Mouse (Mus musculus): Measurements from ENCODE around the gene Rps15.

Gene Rps15

GRCm38 (mm10) chr10:80315315-80315714, 23.1 kb downstream of the Rps15 start:
- DNase-seq (ENCODE audit: extremely low spot score) = no peak

GRCm38 (mm10) chr10:80316359-80316781, 24.1 kb downstream of the Rps15 start:
- DNase-seq (ENCODE audit: extremely low spot score) = no peak

GRCm38 (mm10) chr10:80317011-80317410, 24.8 kb downstream of the Rps15 start:
- no peak for DNase-seq (ENCODE audit: extremely low spot score)

GRCm38 (mm10) chr10:80320340-80320760, 28.1 kb downstream of the Rps15 start, which contains the start of gene 2310011J03Rik:
TSS of gene 2310011J03Rik (minus strand) at chr10:80320537.
- DNase-seq (ENCODE audit: extremely low spot score) = peak; percentile 86

GRCm38 (mm10) chr10:80321014-80321669, 28.9 kb downstream of the Rps15 start:
- no peak for DNase-seq (ENCODE audit: extremely low spot score)

- DNase-seq (ENCODE audit: extremely low spot score) = no peak
These were observed 29.7 kb downstream of the Rps15 start for GRCm38 (mm10) chr10:80321670-80322581.

- peak; percentile 52 for DNase-seq (ENCODE audit: extremely low spot score)
These were observed 30.6 kb downstream of the Rps15 start for GRCm38 (mm10) chr10:80322811-80323211.

GRCm38 (mm10) chr10:80323261-80324119, 31.2 kb downstream of the Rps15 start:
- peak; percentile 74 for DNase-seq (ENCODE audit: extremely low spot score)

GRCm38 (mm10) chr10:80324120-80325037, 32.1 kb downstream of the Rps15 start:
- no peak for DNase-seq (ENCODE audit: extremely low spot score)

- no peak for DNase-seq (ENCODE audit: extremely low spot score)
These were observed 32.8 kb downstream of the Rps15 start for GRCm38 (mm10) chr10:80325045-80325444.

GRCm38 (mm10) chr10:80329273-80330081, 37.2 kb downstream of the Rps15 start, which contains the start of the genes Pcsk4 and Reep6:
TSS of gene Pcsk4 (minus strand) at chr10:80329498.
TSS of gene Reep6 (plus strand) at chr10:80329953.
- DNase-seq (ENCODE audit: extremely low spot score) = peak; percentile 99

- DNase-seq (ENCODE audit: extremely low spot score) = no peak
These were observed 37.8 kb downstream of the Rps15 start for GRCm38 (mm10) chr10:80330084-80330483.

- DNase-seq (ENCODE audit: extremely low spot score) = no peak
These were observed 38.6 kb downstream of the Rps15 start for GRCm38 (mm10) chr10:80330888-80331287.

GRCm38 (mm10) chr10:80331636-80332524, 39.6 kb downstream of the Rps15 start:
- DNase-seq (ENCODE audit: extremely low spot score) = no peak

- DNase-seq (ENCODE audit: extremely low spot score) = no peak
These were observed 40.3 kb downstream of the Rps15 start for GRCm38 (mm10) chr10:80332525-80332989.

GRCm38 (mm10) chr10:80336263-80336662, 44.0 kb downstream of the Rps15 start:
- no peak for DNase-seq (ENCODE audit: extremely low spot score)

GRCm38 (mm10) chr10:80339941-80340750, 47.9 kb downstream of the Rps15 start:
- peak; percentile 84 for DNase-seq (ENCODE audit: extremely low spot score)

GRCm38 (mm10) chr10:80341026-80341425, 48.8 kb downstream of the Rps15 start:
- no peak for DNase-seq (ENCODE audit: extremely low spot score)

Measured in embryo, embryonic 9.5 days (tissue).